Mouse (Mus musculus): ENCODE measurements around the gene Rtp4. TPM values are rescaled to one million over a fixed set of nuclear protein-coding genes. Genes with fewer than 3 reads are reported as not detected.

Rtp4 gene
- total RNA-seq, 2 experiments from 2014 or later: 4.9 to 6.2 TPM

DNA sequence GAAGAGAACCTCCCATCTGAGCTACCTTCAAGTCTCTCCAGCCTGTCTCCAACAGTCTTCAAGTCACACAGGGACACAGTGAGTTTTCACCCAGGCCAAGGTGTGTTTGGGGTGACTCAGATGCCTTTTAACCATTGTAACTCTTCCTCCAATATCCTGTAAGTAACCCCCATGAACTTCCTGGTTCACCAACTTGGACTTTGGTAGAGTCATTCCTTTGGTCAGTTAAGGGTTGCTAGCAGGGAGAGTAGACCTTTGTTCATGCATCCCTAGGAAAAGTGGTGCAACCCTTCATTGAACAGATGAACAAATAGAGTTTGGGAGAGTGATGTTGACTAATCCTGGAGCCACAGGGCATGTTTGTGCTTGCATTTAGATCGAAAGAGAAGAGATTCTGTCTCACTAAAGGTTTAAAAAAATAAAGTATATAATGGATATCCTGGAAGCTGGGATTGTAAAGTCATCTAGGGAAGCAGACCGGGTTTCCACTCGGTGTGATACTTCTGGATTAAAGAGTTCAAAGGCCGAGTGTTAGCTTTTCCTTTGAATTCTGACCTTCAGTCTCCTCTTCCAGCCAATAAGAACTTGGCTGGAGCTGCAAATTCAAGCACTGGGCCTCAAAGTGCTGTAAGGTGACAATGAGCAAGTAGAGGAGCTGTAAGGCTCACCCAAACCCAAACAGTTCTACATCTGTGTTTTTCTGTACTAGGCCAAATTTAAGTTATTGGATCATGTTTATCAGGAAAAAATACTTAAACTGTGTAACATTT lies 8.7 kb upstream of the Rtp4 start:
- no peak for DNase-seq (ENCODE audit: low spot score)
- intact Hi-C loops (cut with DNase I): no loop called here

DNA sequence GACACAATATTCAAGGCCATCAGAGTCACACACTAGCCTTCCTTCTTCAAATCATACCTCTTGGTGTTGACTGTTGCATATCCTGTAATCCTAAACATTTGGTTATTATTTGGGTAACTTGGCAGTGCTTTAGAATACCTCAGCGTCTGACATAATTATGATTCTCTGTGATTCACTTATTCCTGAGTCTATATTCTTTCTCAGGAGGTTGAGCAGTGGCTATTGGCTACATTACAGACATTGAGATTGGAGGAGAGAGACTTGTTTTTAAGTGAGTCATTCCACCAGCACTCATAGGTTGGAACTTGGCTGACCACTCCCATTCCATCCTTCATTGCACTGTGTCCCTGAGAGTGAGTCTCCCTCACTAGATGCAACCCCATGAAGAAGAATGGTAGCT lies 6.7 kb upstream of the Rtp4 start:
- intact Hi-C loops (cut with DNase I): no loop called here
- DNase-seq (ENCODE audit: low spot score): no peak

DNA sequence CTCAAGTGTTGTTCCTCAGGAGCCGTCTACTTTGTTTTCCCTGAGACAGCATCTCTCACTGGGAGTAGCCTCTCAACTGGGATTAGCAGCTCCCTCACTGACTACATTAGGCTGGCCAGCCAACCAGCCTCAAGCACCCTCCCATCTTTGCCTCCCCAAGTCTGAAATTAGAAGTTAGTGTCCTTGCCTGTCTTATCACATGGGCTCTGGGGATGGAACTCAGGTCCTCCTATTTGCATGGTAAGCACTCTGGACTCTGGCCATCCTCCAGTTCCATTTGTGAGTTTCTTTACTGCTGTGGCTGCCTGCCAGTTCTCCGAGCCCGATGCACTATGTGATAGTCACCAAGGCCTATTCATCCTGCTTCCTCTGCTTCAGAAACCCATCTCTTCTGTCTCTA lies 4.3 kb upstream of the Rtp4 start:
- DNase-seq (ENCODE audit: low spot score): no peak
- intact Hi-C loops (cut with DNase I): no loop called here

DNA sequence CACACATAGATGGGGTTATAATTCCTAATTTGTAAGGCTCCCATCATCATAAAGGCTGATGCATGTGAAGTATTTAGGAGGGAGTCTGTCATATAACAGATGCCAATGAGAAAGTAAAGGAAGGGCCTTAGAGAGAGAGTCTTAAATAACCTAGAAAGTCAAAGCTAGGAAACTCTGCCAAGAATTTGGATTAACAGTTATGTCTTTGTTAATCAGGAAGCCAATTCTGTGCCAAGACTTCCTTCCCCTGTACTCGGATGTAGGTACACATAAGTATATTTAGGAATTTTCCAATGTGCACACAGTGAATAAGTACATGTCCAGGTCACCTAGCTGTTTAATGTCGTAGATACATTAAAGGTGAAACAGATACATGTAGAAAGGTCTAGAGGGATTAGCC lies 3.5 kb upstream of the Rtp4 start:
- intact Hi-C loops (cut with DNase I): no loop called here
- DNase-seq (ENCODE audit: low spot score): no peak

DNA sequence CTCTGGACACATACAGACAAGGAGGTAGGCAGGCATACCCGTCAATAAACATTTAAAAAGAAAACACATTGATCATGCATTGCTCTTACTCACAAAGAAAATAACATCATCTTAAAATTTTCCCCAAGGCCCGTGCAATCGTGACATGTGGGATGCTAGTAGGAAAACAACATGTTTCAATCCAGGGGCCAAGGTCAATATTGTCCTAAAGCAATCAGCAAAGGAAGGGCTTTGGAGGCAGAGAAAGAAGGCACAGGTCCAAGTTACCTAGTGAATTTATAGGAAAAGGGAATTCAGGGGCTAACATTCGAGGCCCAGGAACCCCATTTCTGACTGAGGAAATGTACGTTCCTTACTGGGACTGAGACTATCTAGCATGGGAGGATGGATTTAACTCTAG lies 2.9 kb upstream of the Rtp4 start:
- no peak for DNase-seq (ENCODE audit: low spot score)
- intact Hi-C loops (cut with DNase I): no loop called here

DNA sequence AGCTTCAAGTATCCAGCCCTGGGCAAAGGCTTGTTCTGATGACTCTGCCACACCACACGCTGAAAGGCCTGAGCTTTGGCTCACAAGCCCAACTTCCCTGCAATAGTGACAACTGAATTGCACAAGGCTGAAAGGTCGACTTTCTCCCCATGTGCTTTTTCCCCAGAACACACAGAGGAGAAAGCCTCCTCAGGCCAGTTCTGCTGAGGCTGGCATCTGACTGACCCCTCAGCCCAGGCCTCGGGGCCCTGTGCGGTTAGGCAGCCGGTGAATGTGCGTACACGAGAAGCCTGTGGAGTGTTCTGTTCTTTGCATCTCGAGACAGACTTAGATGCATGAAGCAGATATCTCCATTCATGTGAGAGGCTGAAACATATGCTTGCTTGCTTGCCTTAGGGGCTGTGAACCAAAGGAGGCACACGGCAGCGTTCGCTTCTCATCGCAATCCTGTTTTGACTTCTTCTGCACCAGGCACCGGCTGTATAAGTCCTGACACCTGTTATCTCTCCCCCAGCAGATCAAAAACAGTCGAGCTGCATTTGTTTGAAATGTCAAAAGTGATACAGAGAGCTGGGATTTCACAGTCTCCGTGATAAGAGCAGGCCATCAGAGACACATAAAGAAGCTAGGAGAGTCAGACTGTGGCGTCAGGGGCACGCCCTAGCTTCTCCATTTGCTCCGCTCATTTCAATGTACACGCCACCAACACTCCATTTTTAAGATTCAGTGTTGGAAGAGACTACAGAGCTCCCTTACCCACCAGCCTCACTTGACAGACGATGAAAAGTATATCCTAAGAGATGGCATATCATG lies 2.1 kb upstream of the Rtp4 start:
- intact Hi-C loops (cut with DNase I): no loop called here
- DNase-seq (ENCODE audit: low spot score): no peak

DNA sequence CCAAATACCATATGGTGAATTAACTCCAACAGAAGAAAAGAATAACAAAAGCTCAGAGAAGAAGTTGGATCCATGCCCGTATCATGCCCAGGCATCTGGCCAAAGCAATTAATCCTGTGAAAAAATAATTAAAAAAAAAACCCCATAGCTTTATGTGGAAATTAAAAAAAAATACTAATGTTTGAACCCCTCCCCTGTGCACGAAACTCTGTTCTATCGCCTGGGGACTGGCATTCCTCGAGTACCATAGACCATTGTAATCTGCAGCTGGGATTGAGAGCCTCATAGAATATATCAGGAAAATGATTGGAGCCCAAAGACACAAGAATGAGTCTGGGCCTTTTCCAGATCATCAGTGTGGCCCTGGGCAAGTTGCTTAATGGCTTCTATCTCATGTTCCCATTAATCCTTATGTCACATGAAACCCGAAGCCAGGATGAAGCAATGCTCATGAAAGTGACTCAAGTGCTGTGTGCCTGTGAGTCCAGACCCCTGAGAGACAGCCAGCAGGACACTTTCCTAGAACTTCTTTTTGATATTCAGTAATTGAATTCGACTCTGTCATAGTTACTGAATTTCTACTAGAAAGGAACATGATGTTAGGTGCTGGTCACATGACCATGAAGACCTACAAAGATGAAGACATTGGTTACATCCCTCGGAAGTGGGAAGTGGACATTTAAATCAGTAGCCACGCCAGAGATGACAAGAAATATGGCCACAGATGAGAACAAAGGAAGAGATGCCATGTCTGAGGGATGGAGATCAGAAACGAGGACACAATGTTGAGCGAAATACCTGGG lies 1.3 kb upstream of the Rtp4 start:
- intact Hi-C loops (cut with DNase I): no loop called here
- no peak for DNase-seq (ENCODE audit: low spot score)

DNA sequence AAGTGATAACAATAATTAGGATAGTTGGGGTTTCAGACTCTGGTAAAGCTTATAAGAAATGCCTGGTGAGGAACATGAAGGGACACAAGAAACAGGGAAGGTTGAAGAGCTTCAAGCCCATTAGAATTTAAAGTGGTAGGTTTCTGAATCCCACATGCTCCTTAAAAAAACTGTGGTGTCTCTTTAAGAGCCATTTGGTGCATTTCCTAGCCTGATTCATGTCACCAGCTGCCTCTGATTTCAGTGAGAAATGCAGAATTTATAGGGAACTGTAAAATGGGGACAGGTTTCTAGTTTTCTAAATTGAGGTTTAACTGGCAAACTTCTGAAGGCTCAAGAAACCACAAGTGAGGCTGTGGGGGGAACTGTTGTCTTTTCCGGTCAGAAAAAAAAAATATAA lies 320 bp upstream of the Rtp4 start:
- no peak for DNase-seq (ENCODE audit: low spot score)
- intact Hi-C loops (cut with DNase I): no loop called here

DNA sequence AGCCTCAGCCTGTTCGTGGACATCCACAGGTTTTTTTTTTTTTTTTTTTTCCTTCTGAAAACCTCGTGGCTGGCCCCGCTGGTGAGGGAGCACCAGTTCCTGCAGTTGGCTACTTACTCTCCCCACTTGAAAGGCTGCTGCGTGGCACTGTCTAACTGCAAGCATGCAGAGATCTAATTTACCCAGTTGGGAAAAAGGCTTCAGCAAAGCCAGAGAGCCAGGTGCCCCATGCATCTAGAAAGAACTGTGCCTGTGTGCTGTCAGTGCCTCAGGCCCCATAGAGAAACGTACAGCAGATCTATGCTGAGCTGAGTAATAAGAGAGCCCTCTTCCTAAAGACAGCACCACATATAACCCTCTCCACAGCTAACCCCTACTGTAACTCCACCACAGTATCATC lies 1.0 kb downstream of the Rtp4 start:
- DNase-seq (ENCODE audit: low spot score): no peak
- intact Hi-C loops (cut with DNase I): no loop called here

DNA sequence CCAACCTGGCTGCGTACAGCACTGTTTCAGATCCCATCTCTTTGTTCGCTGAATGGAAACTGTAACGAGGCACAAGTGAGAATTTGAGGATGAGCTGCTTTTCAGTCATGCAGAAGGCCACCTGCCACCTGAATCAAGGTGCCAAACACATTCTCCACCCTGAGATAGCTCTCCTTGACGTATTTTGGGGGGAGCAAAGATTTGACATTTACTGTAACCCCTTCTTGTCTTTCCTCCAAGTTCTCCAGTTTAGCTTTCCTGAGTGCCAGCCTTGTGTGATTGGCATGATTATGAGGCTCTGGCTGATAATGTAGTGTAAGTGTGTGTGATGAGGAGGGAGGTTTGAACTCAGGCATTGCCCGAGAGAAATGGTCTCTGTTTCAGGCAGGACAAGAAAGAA lies 2.0 kb downstream of the Rtp4 start:
- no peak for DNase-seq (ENCODE audit: low spot score)
- intact Hi-C loops (cut with DNase I): no loop called here

DNA sequence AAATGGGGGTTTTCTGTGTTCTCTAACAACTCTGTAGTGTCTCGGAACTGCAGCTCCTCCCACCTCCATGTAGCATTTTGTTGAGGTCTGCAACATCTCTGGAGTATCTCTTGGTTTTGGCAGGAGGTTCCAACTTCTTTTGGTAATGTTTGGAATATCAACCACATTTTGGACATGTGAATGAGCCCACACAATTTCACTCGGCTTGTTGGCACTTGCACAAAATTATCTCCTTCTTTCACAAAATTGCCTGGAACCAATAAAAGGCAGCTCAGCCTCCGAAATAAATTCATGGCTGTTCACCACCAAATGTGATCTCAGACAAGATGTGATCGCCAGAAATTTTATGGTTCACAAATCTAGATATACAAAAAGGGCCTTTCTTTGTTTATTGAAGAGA lies 9.1 kb downstream of the Rtp4 start:
- intact Hi-C loops (cut with DNase I): no loop called here
- DNase-seq (ENCODE audit: low spot score): no peak

DNA sequence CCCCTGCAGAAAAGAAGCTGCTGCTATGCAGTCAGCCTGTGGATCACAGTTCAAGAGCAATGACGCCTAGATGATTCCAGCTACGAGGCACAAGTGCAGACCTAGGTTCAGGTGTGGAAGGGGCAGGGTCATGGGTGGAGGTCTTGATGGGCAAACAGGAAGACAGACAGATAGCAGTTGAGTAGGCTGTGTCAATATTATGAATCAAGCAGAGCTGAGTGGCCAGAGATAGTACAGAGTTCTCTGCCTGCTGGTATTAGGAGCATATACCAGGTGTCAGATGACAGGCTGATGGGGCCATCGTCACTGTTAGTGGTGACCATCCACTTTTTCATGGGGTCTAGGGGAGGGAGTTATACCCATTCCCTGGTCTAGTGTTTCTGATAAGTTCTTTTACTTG lies 13.6 kb downstream of the Rtp4 start:
- DNase-seq (ENCODE audit: low spot score): no peak
- intact Hi-C loops (cut with DNase I): no loop called here

DNA sequence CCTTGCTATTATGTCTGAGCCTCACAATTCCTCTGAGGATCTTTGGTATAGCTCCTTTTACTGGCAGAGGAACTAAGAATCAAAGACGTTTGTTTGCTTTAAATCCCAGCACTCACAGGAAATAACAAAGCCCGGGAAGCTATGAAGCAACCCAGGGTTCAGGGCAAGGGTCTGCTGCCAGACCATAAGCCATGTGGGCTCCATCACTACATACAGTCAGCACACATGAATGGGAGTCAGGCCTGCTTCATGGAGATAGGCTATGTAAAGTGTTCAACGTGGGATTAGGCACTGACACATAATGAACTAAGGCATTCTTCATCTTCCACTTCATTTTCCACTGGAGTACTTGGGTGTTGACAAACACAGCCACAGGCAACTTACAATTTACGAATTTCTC lies 21.0 kb downstream of the Rtp4 start:
- DNase-seq (ENCODE audit: low spot score): no peak
- intact Hi-C loops (cut with DNase I): no loop called here

DNA sequence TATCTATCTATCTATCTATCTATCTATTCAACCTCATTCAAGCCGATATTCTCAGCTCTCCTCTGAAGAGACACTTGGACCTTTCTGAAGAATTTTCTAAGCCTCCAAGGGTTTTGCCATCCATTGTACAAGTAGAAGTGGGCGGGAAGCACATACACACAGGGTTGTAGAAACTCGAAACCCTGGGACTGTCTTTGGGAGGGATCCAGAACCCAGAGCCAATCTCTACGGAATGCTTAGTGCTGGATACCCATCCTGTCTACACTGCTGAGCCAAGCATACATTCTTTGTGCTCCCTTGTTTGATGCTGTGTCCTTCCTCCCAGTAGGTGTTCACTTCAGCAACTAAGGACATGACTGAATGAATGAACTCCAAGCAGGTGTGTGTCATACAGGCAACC lies 22.8 kb downstream of the Rtp4 start:
- intact Hi-C loops (cut with DNase I): no loop called here
- DNase-seq (ENCODE audit: low spot score): no peak

DNA sequence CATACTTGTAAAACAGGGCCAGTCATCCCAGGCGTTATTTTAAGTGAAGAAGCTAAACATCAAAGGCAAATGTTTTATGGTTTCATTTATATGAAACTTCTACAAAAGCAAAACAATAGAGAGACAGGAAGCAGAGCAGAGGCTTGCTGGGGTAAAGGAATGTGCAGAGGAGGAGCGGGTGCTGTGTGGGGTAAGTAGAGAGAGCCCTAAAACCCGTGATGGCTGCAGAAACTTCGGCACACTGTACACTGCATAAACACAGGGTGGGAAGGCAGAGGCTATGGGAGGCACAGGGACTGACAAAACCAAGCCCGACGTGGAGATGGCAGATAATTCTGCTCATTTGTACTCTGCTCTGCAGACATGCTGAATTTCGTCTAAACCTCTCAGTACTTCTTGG lies 24.3 kb downstream of the Rtp4 start:
- no peak for DNase-seq (ENCODE audit: low spot score)
- intact Hi-C loops (cut with DNase I): no loop called here

DNA sequence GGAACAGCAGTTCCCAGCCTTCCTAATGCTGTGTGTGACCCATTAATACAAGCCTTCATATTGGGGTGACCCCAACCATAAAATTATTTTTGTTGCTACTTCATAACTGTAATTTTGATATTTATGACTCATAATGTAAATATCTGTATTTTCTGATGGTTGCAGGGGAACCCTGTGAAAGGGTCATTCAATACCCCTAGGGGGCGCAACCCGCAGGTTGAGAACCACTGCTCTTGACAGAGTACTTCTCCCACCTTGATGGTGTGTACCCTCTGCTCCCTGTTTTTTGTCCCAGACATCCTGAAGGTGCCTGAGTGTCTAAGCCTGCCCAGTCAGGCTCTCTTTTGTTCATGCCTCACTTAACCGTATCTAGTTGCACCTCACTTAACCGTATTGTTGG lies 27.7 kb downstream of the Rtp4 start:
- intact Hi-C loops (cut with DNase I): no loop called here
- DNase-seq (ENCODE audit: low spot score): no peak

DNA sequence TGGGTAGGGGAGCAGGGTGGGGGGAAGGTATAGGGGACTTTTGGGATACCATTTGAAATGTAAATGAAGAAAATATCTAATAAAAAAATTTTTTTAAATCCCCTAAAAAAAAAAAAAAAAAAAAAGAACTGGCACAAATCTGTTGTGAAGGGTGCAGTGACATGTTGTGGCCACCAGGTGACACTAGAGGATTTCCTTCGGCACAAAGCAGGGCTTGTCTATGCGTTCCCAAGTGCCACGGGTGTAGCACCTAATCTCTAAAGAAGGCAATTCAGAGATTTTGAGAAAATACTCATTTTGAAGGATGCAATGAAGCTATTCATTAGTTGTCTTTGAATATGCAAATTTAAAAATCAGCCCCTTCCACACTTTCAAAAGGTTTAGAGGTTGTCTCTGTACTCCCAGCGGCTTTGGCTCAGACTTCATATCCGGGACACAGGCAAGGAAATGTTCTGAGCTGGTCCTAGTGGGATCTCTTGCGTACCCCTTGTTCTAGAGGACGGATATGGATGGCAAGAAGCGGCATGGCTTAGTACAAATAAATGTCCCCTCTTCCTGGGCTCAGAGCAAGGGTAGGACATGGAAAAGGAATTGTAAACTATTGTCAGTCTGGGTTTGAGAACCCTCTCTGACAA lies 30.4 kb downstream of the Rtp4 start:
- intact Hi-C loops (cut with DNase I): loop anchor here (1.0 to 5.0 kb wide), 4 partner anchors 82 to 403 kb away; no protein-coding TSS in a partner anchor
- DNase-seq (ENCODE audit: low spot score): no peak

DNA sequence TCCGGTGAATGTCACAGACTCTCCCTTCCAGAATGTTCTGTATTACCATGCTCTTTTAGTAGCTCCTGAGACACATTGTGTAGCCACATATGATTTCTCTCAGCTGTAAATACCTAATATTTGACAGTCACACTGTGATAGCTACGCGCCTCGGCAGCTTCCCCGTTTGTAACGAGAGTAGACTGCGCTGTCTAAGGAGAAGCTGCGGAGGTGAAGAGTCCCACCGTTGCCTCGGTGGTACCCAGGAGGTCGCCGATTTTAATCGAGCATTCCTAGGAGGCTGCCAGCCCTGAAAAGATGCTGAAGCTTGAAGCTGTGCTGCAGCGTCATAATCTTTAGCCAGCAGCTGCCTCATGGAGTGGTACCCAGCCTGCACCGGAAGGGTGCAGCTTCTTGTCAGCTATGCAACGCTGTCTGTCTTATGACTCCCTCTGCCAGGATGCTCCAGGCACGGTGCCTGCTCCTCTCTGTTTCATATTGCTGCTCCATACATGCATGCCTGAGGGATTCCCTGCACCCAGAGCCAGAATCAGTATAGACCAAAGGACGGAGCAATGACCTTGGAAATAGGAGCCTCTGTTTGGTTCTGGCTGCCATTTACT lies 31.0 kb downstream of the Rtp4 start:
- intact Hi-C loops (cut with DNase I): loop anchor here (1.0 to 5.0 kb wide), 4 partner anchors 81 to 402 kb away; no protein-coding TSS in a partner anchor
- no peak for DNase-seq (ENCODE audit: low spot score)

DNA sequence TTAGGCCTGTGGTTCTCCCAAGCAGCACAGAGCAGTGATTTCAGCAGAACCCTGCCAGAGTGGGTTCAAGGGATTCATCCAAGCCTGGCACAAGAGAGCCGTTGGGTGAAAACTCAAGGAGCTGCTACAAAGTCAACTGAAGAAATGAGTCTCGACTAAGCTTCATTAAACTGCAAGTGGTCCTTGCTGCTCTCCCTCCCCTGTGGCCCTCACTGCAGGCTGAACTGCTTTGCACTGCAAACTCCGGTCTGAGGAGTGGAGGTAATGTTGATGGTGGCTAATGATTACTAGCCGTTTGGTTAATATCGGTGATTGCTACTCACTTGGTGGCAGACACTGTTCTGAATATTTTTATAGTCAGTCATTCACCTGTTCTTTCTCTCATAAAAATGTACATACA lies 34.6 kb downstream of the Rtp4 start:
- DNase-seq (ENCODE audit: low spot score): no peak
- intact Hi-C loops (cut with DNase I): loop anchor here (5.0 kb wide), 1 partner anchor 78 kb away; no protein-coding TSS in a partner anchor

DNA sequence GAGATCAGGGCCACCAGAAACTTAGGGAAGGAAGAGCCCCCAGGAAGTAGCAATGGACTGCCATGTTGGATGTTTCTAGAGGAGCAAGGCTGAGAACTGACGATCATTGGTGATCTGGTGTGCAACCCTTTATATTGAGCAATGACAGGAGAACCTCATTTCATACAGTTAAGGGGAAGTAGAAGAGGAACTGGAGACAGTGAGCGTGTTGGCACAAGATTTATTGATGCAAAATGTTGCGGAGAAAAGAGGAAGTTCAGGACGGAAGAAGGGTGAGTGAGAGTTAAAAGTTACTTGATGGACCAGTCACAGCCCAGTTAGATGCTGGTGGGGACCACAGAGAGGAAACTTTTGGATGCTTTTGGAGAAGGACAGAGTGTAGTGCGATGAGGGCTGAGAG lies 37.1 kb downstream of the Rtp4 start:
- DNase-seq (ENCODE audit: low spot score): no peak

More for the DNA sequence above, 37.1 kb downstream of the Rtp4 start:
- intact Hi-C loops (cut with DNase I): no loop called here

Measured in heart, postnatal 25 days (tissue).